Mouse (Mus musculus): ENCODE results near the gene Tepp.

Tepp gene

GRCm38 (mm10) chr8:95369581-95370326 lies 59.4 kb downstream of the Tepp start:
- DNase-seq, result no peak

- DNase-seq, result no peak
These were observed 63.1 kb downstream of the Tepp start for GRCm38 (mm10) chr8:95373389-95374002.

- DNase-seq, result no peak
These were observed 64.1 kb downstream of the Tepp start for GRCm38 (mm10) chr8:95374429-95374828.

DNA sequence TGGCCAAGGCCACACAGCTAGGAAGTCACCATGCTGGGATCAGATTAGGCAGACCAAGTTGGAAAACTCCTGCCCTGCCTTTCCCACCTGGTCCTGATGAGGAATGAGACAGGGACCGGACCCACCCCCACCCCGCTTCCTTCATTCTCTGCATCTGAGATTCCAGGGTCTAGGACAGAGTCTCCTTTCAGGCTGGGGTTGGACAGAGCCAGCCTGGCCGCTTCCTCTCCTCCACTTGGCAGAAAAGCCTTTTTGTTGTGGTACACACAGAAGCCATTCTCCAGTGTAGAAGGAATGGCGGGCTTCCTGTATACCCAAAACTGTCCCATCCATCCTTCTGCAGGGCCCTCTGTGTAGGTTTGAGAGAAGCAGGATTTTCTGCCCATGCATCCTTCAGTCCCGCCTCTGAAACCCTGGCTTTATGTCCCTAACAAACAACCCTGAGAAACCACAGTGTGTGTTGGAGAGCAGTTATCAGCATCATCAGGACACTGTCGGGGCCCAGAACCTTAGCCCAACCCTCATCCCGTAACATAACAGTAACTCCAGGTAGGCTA lies 65.1 kb downstream of the Tepp start:
- no peak for DNase-seq
